Mouse (Mus musculus) frontal cortex, adult (tissue): ENCODE data around the gene Casc3.

ENCODE experiments used
- ATAC-seq: cut with Nextera tagmentation; 2 replicates; pipeline ENCODE4 v1.9.2; 2017; ENCODE audit warnings: mild to moderate bottlenecking, moderate library complexity, mixed read lengths; ENCODE audit not compliant: low TSS enrichment

Casc3 gene

GRCm38 (mm10) chr11:98835725-98836124 is 31.0 kb downstream of the Casc3 start:
- no peak for ATAC-seq

- no peak for ATAC-seq
These were observed 31.4 kb downstream of the Casc3 start for GRCm38 (mm10) chr11:98836128-98836527.

GRCm38 (mm10) chr11:98836651-98837141 is 32.0 kb downstream of the Casc3 start, which contains the start of gene Rapgefl1:
Gene Rapgefl1 (plus strand): TSS chr11:98836785.
- ATAC-seq: peak; percentile 54; the same call in 1 of the 2 replicates

GRCm38 (mm10) chr11:98837231-98837704 is 32.6 kb downstream of the Casc3 start:
- no peak for ATAC-seq

GRCm38 (mm10) chr11:98837917-98838316 is 33.2 kb downstream of the Casc3 start:
- ATAC-seq: peak; percentile 39; the same call in 1 of the 2 replicates

- peak; percentile 49 for ATAC-seq
These were observed 33.8 kb downstream of the Casc3 start for GRCm38 (mm10) chr11:98838512-98838911.

GRCm38 (mm10) chr11:98839402-98839801 is 34.7 kb downstream of the Casc3 start:
- ATAC-seq: no peak

GRCm38 (mm10) chr11:98839897-98840296 is 35.2 kb downstream of the Casc3 start:
- no peak for ATAC-seq

- ATAC-seq: peak; percentile 53; the same call in 1 of the 2 replicates
These were observed 41.3 kb downstream of the Casc3 start for GRCm38 (mm10) chr11:98846016-98846415.

GRCm38 (mm10) chr11:98846865-98847604 is 42.3 kb downstream of the Casc3 start:
- ATAC-seq: peak; percentile 26; the same call in 1 of the 2 replicates

GRCm38 (mm10) chr11:98849196-98849894 is 44.6 kb downstream of the Casc3 start:
- no peak for ATAC-seq

GRCm38 (mm10) chr11:98850100-98851093 is 45.7 kb downstream of the Casc3 start:
- no peak for ATAC-seq

GRCm38 (mm10) chr11:98854116-98854515 is 49.4 kb downstream of the Casc3 start:
- ATAC-seq: no peak

- no peak for ATAC-seq
These were observed 50.0 kb downstream of the Casc3 start for GRCm38 (mm10) chr11:98854659-98855058.

- ATAC-seq: peak; percentile 62; the same call in 1 of the 2 replicates
These were observed 54.3 kb downstream of the Casc3 start for GRCm38 (mm10) chr11:98858759-98859731.

GRCm38 (mm10) chr11:98863028-98863750 is 58.5 kb downstream of the Casc3 start, which contains the start of gene Wipf2:
Gene Wipf2 (plus strand): TSS chr11:98863638.
- ATAC-seq: peak; percentile 87

GRCm38 (mm10) chr11:98863751-98864429 is 59.2 kb downstream of the Casc3 start:
- peak; percentile 50 for ATAC-seq

- no peak for ATAC-seq
These were observed 62.6 kb downstream of the Casc3 start for GRCm38 (mm10) chr11:98867293-98867692.

- ATAC-seq: no peak
These were observed 65.2 kb downstream of the Casc3 start for GRCm38 (mm10) chr11:98869906-98870305.
